Mouse (Mus musculus) liver, postnatal 0 days (tissue): ENCODE results near the gene Pard3b.

Experiments
- CTCF ChIP-seq: sonication (generic); IDR thresholded peaks from 2 replicates; pipeline ENCODE4 v1.5.1; 2016; ENCODE audit warnings: antibody characterized with exemption, low read depth
- EP300 ChIP-seq: IDR thresholded peaks from 2 replicates; pipeline ENCODE4 v1.6.1; 2016; ENCODE audit warnings: antibody characterized with exemption, low read depth, mild to moderate bottlenecking

DNA sequence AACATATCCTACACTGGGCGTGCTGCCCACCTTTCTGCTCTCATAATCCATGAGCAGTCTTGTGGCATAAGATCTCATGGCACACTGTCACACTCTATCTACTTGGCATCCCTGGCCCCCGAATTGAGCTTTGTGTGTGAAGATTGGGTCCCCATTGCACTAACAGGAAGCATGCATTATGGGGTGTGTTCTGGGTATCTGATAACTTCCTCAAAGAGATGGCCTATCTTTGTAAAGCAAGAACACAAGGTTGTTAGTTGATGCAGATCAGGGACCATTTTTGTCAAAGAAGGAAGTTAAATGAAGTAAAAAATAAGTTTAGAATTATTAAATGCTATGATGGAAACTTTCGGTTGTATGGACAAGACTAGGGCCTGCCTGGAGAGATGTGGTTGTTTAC is 755.9 kb downstream of the Pard3b start:
- TF ChIP-seq CTCF = no peak
- TF ChIP-seq EP300 = no peak
